Mouse (Mus musculus) megakaryocyte, embryonic 14.5 days (primary cell): Measurements from ENCODE around the gene Nkx2-2. TPM values are rescaled to one million over a fixed set of nuclear protein-coding genes. Genes with fewer than 3 reads are reported as not detected.

Source experiments
- H3K27me3 ChIP-seq: replicated peaks from 2 replicates; pipeline ENCODE3; 2012; ENCODE audit warnings: inconsistent platforms
- H3K36me3 ChIP-seq: replicated peaks from 2 replicates; pipeline ENCODE3; 2012; ENCODE audit warnings: low read length, inconsistent platforms, mixed read lengths
- H3K4me1 ChIP-seq: 2 replicates; pipeline ENCODE4 v1.6.1; 2012; ENCODE audit warnings: inconsistent platforms
- H3K4me3 ChIP-seq: replicated peaks from 2 replicates; pipeline ENCODE3; 2012; ENCODE audit warnings: moderate library complexity, mild to moderate bottlenecking, inconsistent platforms
- H3K9me3 ChIP-seq: 2 replicates; pipeline ENCODE4 v1.6.1; 2012; ENCODE audit warnings: inconsistent platforms
- FLI1 ChIP-seq: IDR thresholded peaks from 2 replicates; pipeline ENCODE4 v1.6.1; 2012; ENCODE audit warnings: low read length, inconsistent platforms, mixed read lengths
- GATA1 ChIP-seq: IDR thresholded peaks from 3 replicates; pipeline ENCODE4 v1.6.1; 2012; ENCODE audit warnings: mixed read lengths, low read length, inconsistent platforms, borderline replicate concordance
- polyA plus RNA-seq: library from polyadenylated mRNA; stranded (reverse); fragments of >175 nt; gene quantifications from 2 replicates; pipeline ENCODE4 v1.2.3, GENCODE M21; 2012; ENCODE audit warnings: low replicate concordance; ENCODE audit not compliant: insufficient read depth

Gene Nkx2-2
- polyA plus RNA-seq, 1 experiment = not detected

DNA sequence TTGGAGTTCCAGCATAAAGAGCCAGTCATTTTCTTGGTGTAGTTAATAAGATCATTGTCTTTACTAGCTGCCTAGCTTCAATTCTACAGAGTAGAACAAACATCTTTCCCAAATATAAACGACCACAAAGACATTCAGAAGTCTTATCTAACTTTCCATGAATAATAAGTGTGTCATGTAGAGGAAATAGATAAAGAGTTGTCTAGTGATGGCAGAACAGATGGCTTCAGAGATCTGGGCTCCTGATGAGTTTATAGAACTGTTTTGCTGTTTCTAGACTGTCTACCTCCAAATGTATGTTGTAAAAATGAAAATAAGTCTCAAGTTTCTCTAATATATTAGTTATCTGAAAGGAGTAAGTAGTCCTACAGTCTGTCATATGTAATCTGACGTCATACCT, 41.5 kb downstream of the Nkx2-2 start:
- no peaks in the 10 kb centered on the region for H3K27me3 ChIP-seq
- TF ChIP-seq FLI1 = no peak
- TF ChIP-seq GATA1 = no peak
- no peak overlapping the region for H3K4me3 ChIP-seq
- no peaks in the 10 kb centered on the region for H3K9me3 ChIP-seq
- H3K4me1 ChIP-seq = peaks cover 12% of the 10 kb centered on the region
- no peaks in the 10 kb centered on the region for H3K36me3 ChIP-seq

Other genes with a start within 250 kb of the Nkx2-2 start
- 2.4 and 2.8 TPM in 2 replicates for gene Xrn2, start 181.2 kb downstream of the Nkx2-2 start, polyA plus RNA-seq
- not detected in 2 replicates for gene Nkx2-4, start 108.8 kb downstream of the Nkx2-2 start, polyA plus RNA-seq
- not detected in 2 replicates for gene Pax1, start 167.7 kb upstream of the Nkx2-2 start, polyA plus RNA-seq